Mouse (Mus musculus): ENCODE data around the gene Tpte. TPM values are rescaled to one million over a fixed set of nuclear protein-coding genes. Genes with fewer than 3 reads are reported as not detected.

Gene Tpte
- polyA plus RNA-seq, 1 experiment from 2014 or later = not detected

DNA sequence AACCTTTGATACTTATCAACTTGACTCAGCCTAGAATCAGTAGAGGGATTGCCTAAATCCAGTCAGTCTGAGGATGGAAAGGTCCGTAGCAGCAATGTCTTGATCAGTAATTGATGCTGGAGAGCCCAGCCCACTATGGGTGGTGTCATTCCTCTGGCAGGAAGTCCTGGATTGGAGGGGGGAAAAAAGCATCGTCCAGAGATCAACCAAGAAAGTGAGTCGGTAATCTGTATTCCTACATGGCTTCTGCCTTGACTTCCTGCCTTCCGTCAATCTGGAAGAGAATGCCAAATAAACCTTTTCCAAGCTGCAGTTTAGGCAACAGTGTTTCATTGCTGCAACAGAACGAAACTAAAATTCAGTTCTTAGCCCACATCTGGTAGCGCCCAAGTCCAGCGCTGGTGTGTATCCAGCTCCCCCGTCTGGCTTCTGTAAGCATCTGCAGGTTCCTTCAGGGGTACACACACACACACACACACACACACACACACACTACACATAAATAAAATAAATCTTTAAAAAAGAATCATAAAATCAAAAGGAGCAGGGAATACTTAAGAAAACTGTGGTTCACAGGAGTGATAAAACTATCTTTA, 116.1 kb downstream of the Tpte start:
- ATAC-seq (replicated peaks; ENCODE audit: insufficient number of reproducible peaks, insufficient read depth, low FRiP score, low read depth) = no peak
- no peaks in the 10 kb centered on the region for H3K9me3 ChIP-seq (replicated peaks)
- H3K27ac ChIP-seq = peak overlapping the region; percentile 85
- H3K4me2 ChIP-seq = peak overlapping the region; percentile 88
- H3K4me3 ChIP-seq = peak overlapping the region; percentile 89
- H3K27me3 ChIP-seq = no peaks in the 10 kb centered on the region
- H3K4me1 ChIP-seq (replicated peaks) = peaks cover 10% of the 10 kb centered on the region
- H3K9ac ChIP-seq = peak overlapping the region; percentile 77; the same call in 1 of the 2 replicates
- WGBS = 76% methylated on average over 8 of the region's 8 CpGs
- no peaks in the 10 kb centered on the region for H3K36me3 ChIP-seq

DNA sequence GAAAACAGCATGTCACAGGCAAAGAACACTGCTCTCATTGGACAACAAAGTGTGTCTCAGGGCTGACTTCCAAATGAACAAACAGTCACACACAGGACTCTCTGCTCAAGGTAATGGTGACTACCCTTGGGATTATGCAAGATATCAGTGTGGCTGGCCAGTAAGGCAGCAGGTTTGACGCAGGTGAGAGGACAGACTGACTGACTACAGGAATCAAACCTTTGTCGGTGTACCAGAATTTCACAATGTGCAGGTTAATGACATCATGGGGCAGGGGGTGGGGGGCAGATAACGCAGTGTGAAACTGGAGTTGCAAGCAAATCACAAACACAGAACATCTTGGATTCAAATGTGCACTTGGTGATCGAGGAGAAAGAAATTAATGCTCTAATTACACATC, 117.4 kb downstream of the Tpte start:
- no peaks in the 10 kb centered on the region for H3K36me3 ChIP-seq
- no peak for ATAC-seq (replicated peaks; ENCODE audit: insufficient number of reproducible peaks, insufficient read depth, low FRiP score, low read depth)
- no peak overlapping the region for H3K9ac ChIP-seq
- H3K4me1 ChIP-seq (replicated peaks) = peaks cover 10% of the 10 kb centered on the region
- H3K9me3 ChIP-seq (replicated peaks) = no peaks in the 10 kb centered on the region
- H3K27ac ChIP-seq = no peak overlapping the region
- no peaks in the 10 kb centered on the region for H3K27me3 ChIP-seq
- H3K4me2 ChIP-seq = no peak overlapping the region
- 85% methylated on average over 4 of the region's 4 CpGs for WGBS
- H3K4me3 ChIP-seq = no peak overlapping the region

DNA sequence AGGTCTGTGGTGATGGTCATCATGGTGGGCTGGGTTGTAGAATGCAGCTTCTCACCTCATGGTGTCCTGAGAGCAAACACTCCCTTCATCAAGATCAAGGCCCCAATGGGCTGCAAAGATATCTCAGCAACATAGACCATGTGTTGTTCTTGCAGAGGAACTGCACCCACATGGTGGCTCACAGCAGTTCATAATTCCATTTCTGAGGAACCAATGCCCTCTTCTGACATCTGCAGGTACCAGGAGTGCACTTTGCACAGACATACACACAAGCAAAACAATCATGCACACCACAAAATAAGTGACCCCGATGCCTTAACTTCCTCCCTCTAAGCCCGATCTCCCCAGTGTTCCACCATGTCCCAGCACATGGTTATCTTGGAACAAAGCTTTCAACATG, 120.0 kb downstream of the Tpte start:
- Histone ChIP-seq H3K36me3 (no peaks in the 10 kb centered on the region), H3K4me3 (no peak overlapping the region), H3K4me2 (no peak overlapping the region), H3K4me1 (replicated peaks) (peaks cover 3% of the 10 kb centered on the region), H3K27ac (no peak overlapping the region), H3K27me3 (no peaks in the 10 kb centered on the region), H3K9ac (no peak overlapping the region), H3K9me3 (replicated peaks) (no peaks in the 10 kb centered on the region)
- ATAC-seq (replicated peaks; ENCODE audit: insufficient number of reproducible peaks, insufficient read depth, low FRiP score, low read depth) = no peak
- WGBS = 82% methylated on average over 2 of the region's 2 CpGs

DNA sequence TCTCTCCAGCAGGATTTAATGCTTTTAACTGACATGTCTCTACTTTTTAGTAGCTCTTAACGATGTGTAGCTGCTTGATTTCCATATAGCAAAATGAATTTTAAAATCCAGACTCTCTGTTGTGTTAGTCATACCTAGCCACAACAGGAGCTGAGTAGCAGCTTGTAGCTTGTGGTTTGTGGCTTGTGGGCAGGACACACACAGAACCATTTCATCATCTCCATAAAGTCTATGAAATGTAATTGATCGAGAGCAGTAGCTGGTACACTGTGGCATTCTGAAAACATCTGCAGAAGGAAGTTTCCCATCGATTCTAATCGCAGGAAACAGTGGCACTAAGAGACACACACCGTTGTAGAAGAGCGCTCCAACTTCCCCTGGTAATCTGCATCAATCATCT, 122.5 kb downstream of the Tpte start:
- WGBS = 61% methylated on average over 6 of the region's 6 CpGs

DNA sequence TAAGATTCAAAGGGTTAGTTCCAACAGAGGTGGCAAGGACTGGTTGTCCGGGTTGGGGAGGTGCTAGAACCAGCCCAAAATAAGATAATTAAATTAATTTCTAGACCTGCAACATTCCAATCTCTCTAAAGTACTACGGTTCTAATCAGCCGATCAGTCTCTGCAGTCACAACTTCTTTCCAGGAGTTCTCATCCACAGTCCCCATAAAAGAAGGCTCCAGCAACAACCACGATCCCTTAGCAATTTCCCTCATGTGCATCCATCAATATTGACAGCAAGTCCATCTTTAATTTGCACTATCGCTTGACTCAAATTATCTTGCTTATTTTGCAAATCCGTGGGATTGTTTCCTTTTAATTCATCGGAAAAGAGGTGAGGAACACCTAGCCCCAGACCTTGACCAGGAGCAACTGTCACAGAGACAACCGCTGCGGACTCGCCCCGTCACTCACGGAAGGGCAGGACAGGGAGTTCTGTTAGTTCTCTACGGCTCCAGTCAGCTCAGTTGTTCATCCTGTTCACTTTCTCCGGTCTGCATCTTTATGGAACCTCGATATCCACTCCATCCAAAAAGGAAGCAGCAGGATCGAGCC, 127.5 kb downstream of the Tpte start:
- H3K36me3 ChIP-seq = peaks cover 6% of the 10 kb centered on the region; the same call in 1 of the 2 replicates
- no peaks in the 10 kb centered on the region for H3K27me3 ChIP-seq
- no peak for ATAC-seq (replicated peaks; ENCODE audit: insufficient number of reproducible peaks, insufficient read depth, low FRiP score, low read depth)

More for the DNA sequence above, 122.5 kb downstream of the Tpte start:
- Histone ChIP-seq H3K27ac (no peak overlapping the region), H3K9me3 (replicated peaks) (no peaks in the 10 kb centered on the region), H3K27me3 (no peaks in the 10 kb centered on the region), H3K36me3 (no peaks in the 10 kb centered on the region), H3K9ac (no peak overlapping the region), H3K4me3 (no peak overlapping the region), H3K4me2 (no peak overlapping the region), H3K4me1 (replicated peaks) (peaks cover 3% of the 10 kb centered on the region; the same call in 1 of the 2 replicates)
- ATAC-seq (replicated peaks; ENCODE audit: insufficient number of reproducible peaks, insufficient read depth, low FRiP score, low read depth) = no peak

DNA sequence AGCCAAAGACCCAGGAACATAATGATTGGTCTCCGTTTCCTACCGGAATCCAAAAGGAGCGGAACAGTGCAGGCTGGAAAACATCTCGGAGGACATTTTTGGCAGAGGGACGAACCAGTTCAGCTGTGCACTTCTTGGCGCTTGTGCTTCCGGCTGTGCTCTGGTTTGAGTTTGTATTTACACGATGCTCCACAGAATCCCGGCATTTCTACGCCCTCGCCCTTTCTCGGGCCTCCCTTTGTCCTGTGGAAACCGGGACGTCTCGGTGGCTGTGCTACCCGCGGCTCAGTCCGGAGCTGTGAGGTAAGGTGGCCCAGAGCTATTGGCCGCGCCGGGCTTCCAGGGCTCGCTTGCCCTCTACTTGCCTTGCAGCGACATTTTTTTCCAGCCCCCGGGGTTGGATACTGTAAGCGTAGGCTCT, 128.1 kb downstream of the Tpte start, which contains the start of gene Mrps31:
Mrps31 (plus strand) TSS at position 80 of the 421 bp plus-strand sequence.
- Histone ChIP-seq H3K4me2 (peak within 1 kb of the TSS; percentile 72), H3K9me3 (replicated peaks) (no peaks in the 10 kb centered on the region), H3K27me3 (no peaks in the 10 kb centered on the region), H3K9ac (peak within 1 kb of the TSS; percentile 93), H3K36me3 (peaks cover 11% of the 10 kb centered on the region), H3K4me1 (replicated peaks) (peaks cover 13% of the 10 kb centered on the region), H3K4me3 (peak within 1 kb of the TSS; percentile 96), H3K27ac (peak within 1 kb of the TSS; percentile 88)
- WGBS = under 1% methylated on average over 25 of the region's 25 CpGs
- ATAC-seq (replicated peaks; ENCODE audit: insufficient number of reproducible peaks, insufficient read depth, low FRiP score, low read depth) = peak; percentile 83

More for the DNA sequence above, 127.5 kb downstream of the Tpte start:
- Histone ChIP-seq H3K4me1 (replicated peaks) (peaks cover 13% of the 10 kb centered on the region), H3K9me3 (replicated peaks) (no peaks in the 10 kb centered on the region), H3K4me2 (peak overlapping the region; percentile 72), H3K27ac (peak overlapping the region; percentile 88), H3K4me3 (peak overlapping the region; percentile 96), H3K9ac (peak overlapping the region; percentile 93)
- 15% methylated on average over 16 of the region's 16 CpGs for WGBS

DNA sequence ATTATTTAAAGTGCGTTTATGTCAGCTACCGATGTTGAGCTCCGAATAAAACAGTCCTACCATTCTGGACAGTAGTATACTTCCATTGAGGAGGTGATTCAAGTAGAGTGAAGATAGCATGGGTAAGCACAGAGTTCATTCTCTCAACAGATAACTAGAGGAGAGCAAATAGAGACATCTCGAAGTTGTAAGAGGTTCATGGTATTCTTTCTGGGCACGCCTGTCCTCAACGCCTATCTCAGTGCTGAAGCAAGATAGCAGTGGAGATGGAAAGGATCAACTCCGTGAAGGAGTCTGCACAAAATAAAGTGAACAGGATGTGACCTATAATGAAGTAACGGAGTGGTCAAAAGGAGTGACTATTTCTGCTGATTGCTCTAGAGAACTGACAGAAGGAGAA, 128.7 kb downstream of the Tpte start:
- 8% methylated on average over 8 of the region's 8 CpGs for WGBS
- H3K27me3 ChIP-seq = no peaks in the 10 kb centered on the region
- H3K9me3 ChIP-seq (replicated peaks) = no peaks in the 10 kb centered on the region
- no peak overlapping the region for H3K27ac ChIP-seq
- peak overlapping the region; percentile 93 for H3K9ac ChIP-seq
- ATAC-seq (replicated peaks; ENCODE audit: insufficient number of reproducible peaks, insufficient read depth, low FRiP score, low read depth) = no peak
- H3K4me3 ChIP-seq = peak overlapping the region; percentile 96
- H3K4me1 ChIP-seq (replicated peaks) = peaks cover 13% of the 10 kb centered on the region
- H3K4me2 ChIP-seq = peak overlapping the region; percentile 72
- peaks cover 16% of the 10 kb centered on the region for H3K36me3 ChIP-seq

Other genes starting within 250 kb of the Tpte start
- gene Atp7b, start 223.1 kb upstream of the Tpte start, polyA plus RNA-seq (2015; fragmentation: Nextera tagmentation; extraction: Ambion mirVana) = 0.67 and 2.1 TPM in 2 replicates
- gene Alg11, start 222.7 kb upstream of the Tpte start, polyA plus RNA-seq (2015; fragmentation: Nextera tagmentation; extraction: Ambion mirVana) = 14.6 and 17.0 TPM in 2 replicates
- 0.26 and 0.43 TPM in 2 replicates for gene Nek5, start 158.4 kb upstream of the Tpte start, polyA plus RNA-seq (2015; fragmentation: Nextera tagmentation; extraction: Ambion mirVana)
- 4.3 and 4.5 TPM in 2 replicates for gene Nek3, start 117.0 kb upstream of the Tpte start, polyA plus RNA-seq (2015; fragmentation: Nextera tagmentation; extraction: Ambion mirVana)
- gene Ckap2, start 97.6 kb upstream of the Tpte start, polyA plus RNA-seq (2015; fragmentation: Nextera tagmentation; extraction: Ambion mirVana) = 30.2 and 31.2 TPM in 2 replicates
- 20.5 and 21.7 TPM in 2 replicates for gene Vps36, start 90.6 kb upstream of the Tpte start, polyA plus RNA-seq (2015; fragmentation: Nextera tagmentation; extraction: Ambion mirVana)
- 13.2 and 14.3 TPM in 2 replicates for gene Thsd1, start 56.1 kb upstream of the Tpte start, polyA plus RNA-seq (2015; fragmentation: Nextera tagmentation; extraction: Ambion mirVana)
- gene Slc25a15, start 115.2 kb downstream of the Tpte start, polyA plus RNA-seq (2015; fragmentation: Nextera tagmentation; extraction: Ambion mirVana) = 9.9 and 11.6 TPM in 2 replicates
- gene Mrps31, start 127.9 kb downstream of the Tpte start, polyA plus RNA-seq (2015; fragmentation: Nextera tagmentation; extraction: Ambion mirVana) = 45.2 and 54.8 TPM in 2 replicates

Measured in heart, embryonic 15.5 days (tissue).